Mouse (Mus musculus) MEL (cell line): ENCODE measurements around the gene Elfn2. TPM values are rescaled to one million over a fixed set of nuclear protein-coding genes. Genes with fewer than 3 reads are reported as not detected.
A peak's percentile ranks its signal among the peaks of the same experiment; 100 is the strongest.

Experiments
- DNase-seq: peaks from one replicate; pipeline ENCODE4 v3.0.0; 2011; ENCODE audit warnings: low read depth, low spot score
- H3K27ac ChIP-seq: 2 replicates; pipeline ENCODE4 v1.5.1; 2012; ENCODE audit warnings: low read depth, mild to moderate bottlenecking, control low read depth, low read length, moderate library complexity; ENCODE audit not compliant: control insufficient read depth
- H3K27me3 ChIP-seq, 2 experiments: fragments of 150-350 bp in 1 of 2; sonication (generic) in 1 of 2; 2 replicates each; pipeline ENCODE4 v1.6.1; 2012; ENCODE audit warnings: low read length in 2 of 2, mild to moderate bottlenecking in 2 of 2, improper control_type of control experiment in 1 of 2, moderate library complexity in 1 of 2; ENCODE audit not compliant: insufficient read depth in 2 of 2, control insufficient read depth in 1 of 2
- H3K36me3 ChIP-seq, 2 experiments: 2 replicates each; pipeline ENCODE4 v1.6.1; 2012 to 2014; ENCODE audit warnings: low read length in 2 of 2, improper control_type of control experiment in 1 of 2, inconsistent platforms in 1 of 2, mild to moderate bottlenecking in 1 of 2; ENCODE audit not compliant: insufficient read depth in 2 of 2, control insufficient read depth in 1 of 2
- H3K4me1 ChIP-seq, 2 experiments: fragments of 150-350 bp in 1 of 2; sonication (generic) in 1 of 2; 2 replicates each; pipeline ENCODE4 v1.6.1; 2012; ENCODE audit warnings: low read length in 2 of 2, improper control_type of control experiment in 1 of 2, mild to moderate bottlenecking in 1 of 2; ENCODE audit not compliant: insufficient read depth in 2 of 2, control insufficient read depth in 1 of 2
- H3K4me3 ChIP-seq, 2 experiments: fragments of 150-350 bp in 1 of 2; sonication (generic) in 1 of 2; 2 replicates each; pipeline ENCODE4 v1.5.1; 2012; ENCODE audit warnings: low read depth in 2 of 2, low read length in 2 of 2, mild to moderate bottlenecking in 2 of 2, moderate library complexity in 2 of 2, control low read depth in 1 of 2, improper control_type of control experiment in 1 of 2; ENCODE audit not compliant: control insufficient read depth in 1 of 2, insufficient read depth in 1 of 2
- H3K79me2 ChIP-seq: 2 replicates; pipeline ENCODE4 v1.6.1; 2012; ENCODE audit warnings: mild to moderate bottlenecking, low read length, moderate library complexity; ENCODE audit not compliant: control insufficient read depth, poor library complexity, insufficient read depth
- H3K9ac ChIP-seq: 2 replicates; pipeline ENCODE4 v1.6.1; 2012; ENCODE audit warnings: low read depth, mild to moderate bottlenecking, control low read depth, low read length, moderate library complexity; ENCODE audit not compliant: control insufficient read depth, poor library complexity, severe bottlenecking
- H3K9me3 ChIP-seq: fragments of 150-350 bp; sonication (generic); replicated peaks from 2 replicates; pipeline ENCODE4 v1.6.1; 2012; ENCODE audit warnings: mild to moderate bottlenecking, low read length, improper control_type of control experiment, moderate library complexity; ENCODE audit not compliant: insufficient read depth
- BHLHE40 ChIP-seq: IDR thresholded peaks from 2 replicates; pipeline ENCODE4 v1.6.1; 2012; ENCODE audit warnings: low read depth, mild to moderate bottlenecking, inconsistent platforms, low read length, improper control_type of control experiment, borderline replicate concordance
- CHD1 ChIP-seq: IDR thresholded peaks from 2 replicates; pipeline ENCODE4 v1.6.1; 2012; ENCODE audit warnings: low read depth, mild to moderate bottlenecking, inconsistent platforms, low read length, improper control_type of control experiment
- CHD2 ChIP-seq: IDR thresholded peaks from 2 replicates; pipeline ENCODE4 v1.6.1; 2011; ENCODE audit warnings: low read length, improper control_type of control experiment
- CTCF ChIP-seq, 3 experiments: IDR thresholded peaks in 2 of 3; conservative IDR thresholded peaks in 1 of 3; 2 replicates each; pipeline ENCODE4 v1.5.1; 2011 to 2012; ENCODE audit warnings: low read length in 3 of 3, low read depth in 2 of 3, mild to moderate bottlenecking in 2 of 3, improper control_type of control experiment in 1 of 3, inconsistent platforms in 1 of 3, mixed read lengths in 1 of 3, moderate library complexity in 1 of 3; ENCODE audit not compliant: control insufficient read depth in 1 of 3, insufficient read depth in 1 of 3, poor library complexity in 1 of 3, severe bottlenecking in 1 of 3
- E2F4 ChIP-seq: IDR thresholded peaks from 2 replicates; pipeline ENCODE4 v1.6.1; 2011; ENCODE audit warnings: low read depth, low read length, improper control_type of control experiment, borderline replicate concordance
- ELF1 ChIP-seq: IDR thresholded peaks from 2 replicates; pipeline ENCODE4 v1.6.1; 2014; ENCODE audit warnings: low read depth, mild to moderate bottlenecking, inconsistent platforms, low read length, improper control_type of control experiment, moderate library complexity
- EP300 ChIP-seq, 2 experiments: IDR thresholded peaks; 2 replicates each; pipeline ENCODE4 v1.6.1; 2011; ENCODE audit warnings: improper control_type of control experiment in 2 of 2, low read length in 2 of 2, low read depth in 1 of 2, mild to moderate bottlenecking in 1 of 2
- GABPA ChIP-seq: IDR thresholded peaks from 2 replicates; pipeline ENCODE4 v1.6.1; 2012; ENCODE audit warnings: low read depth, mild to moderate bottlenecking, inconsistent platforms, low read length, improper control_type of control experiment, moderate library complexity
- GATA1 ChIP-seq: IDR thresholded peaks from 2 replicates; pipeline ENCODE4 v1.6.1; 2011; ENCODE audit warnings: low read depth, low read length, improper control_type of control experiment
- JUND ChIP-seq: IDR thresholded peaks from 2 replicates; pipeline ENCODE4 v1.6.1; 2011; ENCODE audit warnings: low read depth, mild to moderate bottlenecking, improper control_type of control experiment, low read length
- KAT2A ChIP-seq: conservative IDR thresholded peaks from 2 replicates; pipeline ENCODE4 v1.6.1; 2012; ENCODE audit warnings: low read depth, low read length, improper control_type of control experiment, inconsistent platforms
- MAX ChIP-seq: IDR thresholded peaks from 2 replicates; pipeline ENCODE4 v1.6.1; 2011; ENCODE audit warnings: low read length, improper control_type of control experiment
- MEF2A ChIP-seq: IDR thresholded peaks from 2 replicates; pipeline ENCODE4 v1.6.1; 2014; ENCODE audit warnings: low read depth, mild to moderate bottlenecking, inconsistent platforms, low read length, improper control_type of control experiment; ENCODE audit not compliant: poor library complexity, insufficient replicate concordance, severe bottlenecking; ENCODE audit errors: extremely low read depth
- MXI1 ChIP-seq: IDR thresholded peaks from 2 replicates; pipeline ENCODE4 v1.6.1; 2011; ENCODE audit warnings: mild to moderate bottlenecking, low read depth, low read length, improper control_type of control experiment
- MYB ChIP-seq: IDR thresholded peaks from 2 replicates; pipeline ENCODE4 v1.6.1; 2011; ENCODE audit warnings: mild to moderate bottlenecking, low read depth, low read length, improper control_type of control experiment
- NELFE ChIP-seq: IDR thresholded peaks from 2 replicates; pipeline ENCODE4 v1.6.1; 2011; ENCODE audit warnings: low read depth, low read length, improper control_type of control experiment
- NRF1 ChIP-seq: IDR thresholded peaks from 2 replicates; pipeline ENCODE4 v1.6.1; 2014; ENCODE audit warnings: low read depth, mild to moderate bottlenecking, inconsistent platforms, low read length, improper control_type of control experiment, moderate library complexity; ENCODE audit not compliant: poor library complexity, insufficient read depth, severe bottlenecking
- RCOR1 ChIP-seq: IDR thresholded peaks from 2 replicates; pipeline ENCODE4 v1.6.1; 2012; ENCODE audit warnings: low read depth, mild to moderate bottlenecking, inconsistent platforms, low read length, improper control_type of control experiment
- SIN3A ChIP-seq: IDR thresholded peaks from 2 replicates; pipeline ENCODE4 v1.6.1; 2012; ENCODE audit warnings: low read length, improper control_type of control experiment, inconsistent platforms
- TAL1 ChIP-seq: IDR thresholded peaks from 2 replicates; pipeline ENCODE4 v1.6.1; 2012; ENCODE audit warnings: mild to moderate bottlenecking, inconsistent platforms, low read length, moderate library complexity, mixed read lengths
- TCF12 ChIP-seq: IDR thresholded peaks from 2 replicates; pipeline ENCODE4 v1.6.1; 2014; ENCODE audit warnings: low read depth, mild to moderate bottlenecking, inconsistent platforms, low read length, improper control_type of control experiment, moderate library complexity
- UBTF ChIP-seq: IDR thresholded peaks from 2 replicates; pipeline ENCODE4 v1.6.1; 2012; ENCODE audit warnings: low read depth, mild to moderate bottlenecking, inconsistent platforms, low read length, improper control_type of control experiment, moderate library complexity, borderline replicate concordance; ENCODE audit not compliant: insufficient read depth
- USF1 ChIP-seq: IDR thresholded peaks from 2 replicates; pipeline ENCODE4 v1.6.1; 2014; ENCODE audit warnings: low read depth, mild to moderate bottlenecking, inconsistent platforms, low read length, improper control_type of control experiment, moderate library complexity
- ZKSCAN1 ChIP-seq: IDR thresholded peaks from 2 replicates; pipeline ENCODE4 v1.6.1; 2012; ENCODE audit warnings: low read depth, mild to moderate bottlenecking, inconsistent platforms, low read length, improper control_type of control experiment, moderate library complexity
- ZMIZ1 ChIP-seq: IDR thresholded peaks from 2 replicates; pipeline ENCODE4 v1.6.1; 2012; ENCODE audit warnings: low read depth, mild to moderate bottlenecking, inconsistent platforms, low read length, improper control_type of control experiment, moderate library complexity
- ZNF384 ChIP-seq: IDR thresholded peaks from 2 replicates; pipeline ENCODE4 v1.6.1; 2012; ENCODE audit warnings: low read depth, mild to moderate bottlenecking, inconsistent platforms, low read length, improper control_type of control experiment
- polyA plus RNA-seq, 2 experiments: library from polyadenylated mRNA; stranded (reverse) in 1 of 2; unstranded in 1 of 2; fragments of >175 nt in 1 of 2; fragments of >200 nt in 1 of 2; gene quantifications; 2 replicates each; pipeline versions ENCODE4 v1.2.1 to v1.2.4; 2012; ENCODE audit warnings: low replicate concordance in 2 of 2, low read depth in 1 of 2; ENCODE audit not compliant: insufficient read length in 2 of 2, insufficient read depth in 1 of 2, missing spikeins in 1 of 2
- total RNA-seq: library from RNA; depleted of rRNA; stranded (reverse); fragments of 300-350 nt; gene quantifications from 2 replicates; pipeline ENCODE4 v1.2.3, GENCODE M21; 2012

Elfn2 gene
- total and polyA plus RNA-seq, 3 experiments, result 0.04 to 0.15 TPM; not detected in 1

GRCm38 (mm10) chr15:78710634-78711033 lies 7.9 kb downstream of the Elfn2 start:
- Histone ChIP-seq H3K9ac (no peak overlapping the region), H3K27ac (no peak overlapping the region), H3K4me1 (peaks cover 0 to 13% of the 10 kb centered on the region in 2 experiments; a peak in 1 of 4 replicates), H3K36me3 (no peaks in the 10 kb centered on the region), H3K4me3 (no peak overlapping the region), H3K9me3 (no peaks in the 10 kb centered on the region), H3K79me2 (no peaks in the 10 kb centered on the region), H3K27me3 (no peaks in the 10 kb centered on the region)
- TF ChIP-seq USF1 (no peak), CHD2 (no peak), GABPA (no peak), JUND (no peak), KAT2A (no peak), ELF1 (no peak), MXI1 (no peak), ZMIZ1 (no peak), NELFE (no peak), TAL1 (no peak), ZKSCAN1 (no peak), MYB (no peak), MAX (no peak)
- DNase-seq, result no peak

- Histone ChIP-seq H3K4me3 (no peak overlapping the region), H3K79me2 (no peaks in the 10 kb centered on the region), H3K27ac (no peak overlapping the region), H3K4me1 (peaks cover 0 to 18% of the 10 kb centered on the region in 2 experiments; a peak in 2 of 4 replicates), H3K36me3 (peaks cover 0 to 2% of the 10 kb centered on the region in 2 experiments; a peak in 1 of 4 replicates), H3K9ac (no peak overlapping the region), H3K9me3 (no peaks in the 10 kb centered on the region), H3K27me3 (no peaks in the 10 kb centered on the region)
- no peak for TF ChIP-seq MXI1
- TF ChIP-seq USF1, result no peak
- no peak for TF ChIP-seq ELF1
- no peak for TF ChIP-seq UBTF
- DNase-seq, result no peak
These were observed 8.8 kb downstream of the Elfn2 start for GRCm38 (mm10) chr15:78709767-78710166.

GRCm38 (mm10) chr15:78706630-78707029 lies 11.9 kb downstream of the Elfn2 start:
- Histone ChIP-seq H3K79me2 (no peaks in the 10 kb centered on the region), H3K36me3 (peaks cover 0 to 2% of the 10 kb centered on the region in 2 experiments; a peak in 1 of 4 replicates), H3K9ac (no peak overlapping the region), H3K9me3 (no peaks in the 10 kb centered on the region), H3K4me1 (peaks cover 0 to 29% of the 10 kb centered on the region in 2 experiments; a peak in 2 of 4 replicates), H3K4me3 (no peak overlapping the region), H3K27me3 (no peaks in the 10 kb centered on the region), H3K27ac (no peak overlapping the region)
- DNase-seq, result peak; percentile 28
- no peak for TF ChIP-seq CHD1
- no peak for TF ChIP-seq NELFE
- TF ChIP-seq RCOR1, result no peak
- TF ChIP-seq NRF1, result no peak
- no peak for TF ChIP-seq CTCF (IDR thresholded peaks at IDR 0.05 in 2 of 3, conservative IDR thresholded peaks at IDR 0.05 in 1 of 3; ENCODE audit: control insufficient read depth in 1 of 3, insufficient read depth in 1 of 3, low read depth in 2 of 3, low read length in 3 of 3, poor library complexity in 1 of 3, severe bottlenecking in 1 of 3)
- no peak for TF ChIP-seq ZKSCAN1
- no peak for TF ChIP-seq SIN3A
- TF ChIP-seq TCF12, result no peak
- no peak for TF ChIP-seq USF1
- no peak for TF ChIP-seq ELF1
- no peak for TF ChIP-seq E2F4
- no peak for TF ChIP-seq CHD2
- no peak for TF ChIP-seq BHLHE40
- no peak for TF ChIP-seq EP300 (IDR thresholded peaks at IDR 0.05; ENCODE audit: low read depth in 1 of 2, low read length in 2 of 2)
- no peak for TF ChIP-seq GATA1
- TF ChIP-seq ZNF384, result no peak
- no peak for TF ChIP-seq MEF2A
